Mouse (Mus musculus) hindlimb bud, embryonic 11.5 days (tissue): ENCODE measurements around the gene Gm3239.
"Not testable (repeated sequence)": the region's sequence is repeated elsewhere in the genome, so short reads cannot be mapped to it uniquely, and the experiment has no call there.

ENCODE experiments used
- DNase-seq: peaks from one replicate; pipeline ENCODE4 v3.0.0-alpha.2; 2012; ENCODE audit warnings: low read depth, low spot score; ENCODE audit errors: extremely low spot score

The Gm3239 gene

DNA sequence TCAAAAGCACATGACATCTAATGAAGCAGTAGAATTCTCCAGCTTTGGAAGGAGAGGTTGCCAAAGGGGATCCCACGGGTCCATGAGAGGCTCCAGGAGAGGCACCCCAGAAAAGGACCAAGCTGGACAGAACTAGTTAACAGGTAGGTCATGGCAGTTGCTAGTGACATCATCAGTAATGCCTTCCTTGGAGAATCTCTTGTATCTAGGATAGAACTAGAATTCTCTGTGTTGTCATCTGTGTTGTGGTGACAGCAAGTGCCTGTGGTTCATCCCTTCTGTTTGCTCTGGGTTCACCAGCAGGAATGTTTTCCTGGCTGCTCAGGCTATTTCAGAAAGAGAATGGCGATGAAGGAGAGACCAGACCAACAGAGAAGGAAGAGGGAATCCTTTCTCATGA, at the start of gene Gm3239:
TSS of gene Gm3239 (plus strand) at position 301 of the 400 bp plus-strand sequence.
- DNase-seq = not testable (repeated sequence)

DNA sequence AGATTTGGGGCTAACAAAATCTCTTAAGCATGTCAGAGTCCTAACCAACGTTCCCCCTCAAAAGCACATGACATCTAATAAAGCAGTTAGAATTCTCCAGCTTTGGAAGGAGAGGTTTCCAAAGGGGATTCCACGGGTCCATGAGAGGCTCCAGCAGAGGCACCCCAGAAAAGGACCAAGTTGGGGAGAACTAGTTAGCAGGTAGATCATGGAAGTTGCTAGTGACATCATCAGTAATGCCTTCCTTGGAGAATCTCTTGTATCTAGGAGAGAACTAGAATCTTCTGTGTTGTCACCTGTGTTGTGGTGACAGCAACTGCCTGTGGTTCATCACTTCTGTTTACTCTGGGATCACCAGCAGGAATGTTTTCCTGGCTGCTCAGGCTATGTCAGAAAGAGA, 31.9 kb upstream of the Gm3239 start, which contains the start of gene Gm8159:
TSS of gene Gm8159 (plus strand) at position 301 of the 400 bp plus-strand sequence.
- not testable (repeated sequence) for DNase-seq

DNA sequence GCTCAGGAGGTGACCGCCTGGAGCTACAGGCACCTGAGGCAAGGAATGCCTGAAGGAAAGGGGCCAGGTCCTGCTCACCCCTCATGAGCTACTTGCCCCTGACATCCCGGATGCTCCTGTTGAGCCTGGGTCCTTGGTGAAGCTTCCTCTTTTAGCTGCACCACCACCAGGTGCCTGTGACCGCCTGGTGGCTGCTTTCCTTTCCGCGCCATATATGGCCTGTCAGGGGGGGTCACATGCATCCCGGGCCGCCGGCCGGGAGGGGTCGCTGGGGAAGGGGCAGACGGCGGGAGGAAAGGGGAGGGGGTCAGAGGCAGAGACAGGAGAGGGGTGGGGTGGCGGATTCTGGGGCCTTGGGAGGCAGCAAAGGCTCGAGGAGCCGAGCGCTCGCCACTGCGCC, 14.7 kb upstream of the Gm3239 start:
- not testable (repeated sequence) for DNase-seq

DNA sequence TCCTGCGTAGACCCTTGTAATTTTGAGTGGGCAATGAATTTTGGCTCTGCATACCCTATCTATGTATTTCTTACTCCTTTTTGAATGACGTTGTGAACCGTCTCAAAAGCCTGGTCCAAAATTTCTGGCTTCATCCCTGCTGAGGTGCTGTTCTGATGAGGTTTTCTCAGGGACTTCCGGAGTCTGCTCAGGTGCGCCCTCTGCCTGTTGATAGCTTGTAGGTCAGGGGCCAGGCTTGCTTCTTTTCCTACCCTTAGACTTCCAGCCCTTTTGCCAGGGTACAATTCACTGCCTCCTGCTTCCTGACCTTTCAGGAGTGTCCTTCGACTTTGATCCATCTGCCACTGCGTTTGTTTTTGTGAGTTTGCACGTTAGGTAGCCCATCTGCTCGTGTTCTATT, 13.7 kb upstream of the Gm3239 start:
- not testable (repeated sequence) for DNase-seq

DNA sequence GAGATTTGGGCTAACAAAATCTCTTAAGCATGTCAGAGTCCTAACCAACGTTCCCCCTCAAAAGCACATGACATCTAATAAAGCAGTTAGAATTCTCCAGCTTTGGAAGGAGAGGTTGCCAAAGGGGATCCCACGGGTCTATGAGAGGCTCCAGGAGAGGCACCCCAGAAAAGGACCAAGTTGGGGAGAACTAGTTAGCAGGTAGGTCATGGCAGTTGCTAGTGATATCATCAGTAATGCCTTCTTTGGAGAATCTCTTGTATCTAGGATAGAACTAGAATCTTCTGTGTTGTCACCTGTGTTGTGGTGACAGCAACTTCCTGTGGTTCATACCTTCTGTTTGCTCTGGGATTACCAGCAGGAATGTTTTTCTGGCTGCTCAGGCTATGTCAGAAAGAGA, 44.9 kb downstream of the Gm3239 start, which contains the start of gene Gm7876:
TSS of gene Gm7876 (plus strand) at position 301 of the 400 bp plus-strand sequence.
- not testable (repeated sequence) for DNase-seq
